Mouse (Mus musculus) embryonic stem cell, embryonic (primary cell): ENCODE results near the gene Tpp2.

ENCODE experiments used
- CTCF ChIA-PET, 4 experiments: fragments of 300-600 bp in 2 of 4; fragments of 350-600 bp in 2 of 4; sonication (Branson Sonifier 250); formaldehyde crosslinking; loops; one replicate each; lab custom pipeline; 2022; ENCODE audit warnings: inconsistent platforms in 2 of 4; lab: Charles Lee
- POLR2A ChIA-PET, 4 experiments: fragments of 300-600 bp in 2 of 4; fragments of 350-600 bp in 2 of 4; sonication (Branson Sonifier 250); formaldehyde crosslinking; loops; one replicate each; lab custom pipeline; 2022; ENCODE audit warnings: antibody characterized with exemption in 4 of 4, inconsistent platforms in 1 of 4; lab: Charles Lee

The Tpp2 gene

DNA sequence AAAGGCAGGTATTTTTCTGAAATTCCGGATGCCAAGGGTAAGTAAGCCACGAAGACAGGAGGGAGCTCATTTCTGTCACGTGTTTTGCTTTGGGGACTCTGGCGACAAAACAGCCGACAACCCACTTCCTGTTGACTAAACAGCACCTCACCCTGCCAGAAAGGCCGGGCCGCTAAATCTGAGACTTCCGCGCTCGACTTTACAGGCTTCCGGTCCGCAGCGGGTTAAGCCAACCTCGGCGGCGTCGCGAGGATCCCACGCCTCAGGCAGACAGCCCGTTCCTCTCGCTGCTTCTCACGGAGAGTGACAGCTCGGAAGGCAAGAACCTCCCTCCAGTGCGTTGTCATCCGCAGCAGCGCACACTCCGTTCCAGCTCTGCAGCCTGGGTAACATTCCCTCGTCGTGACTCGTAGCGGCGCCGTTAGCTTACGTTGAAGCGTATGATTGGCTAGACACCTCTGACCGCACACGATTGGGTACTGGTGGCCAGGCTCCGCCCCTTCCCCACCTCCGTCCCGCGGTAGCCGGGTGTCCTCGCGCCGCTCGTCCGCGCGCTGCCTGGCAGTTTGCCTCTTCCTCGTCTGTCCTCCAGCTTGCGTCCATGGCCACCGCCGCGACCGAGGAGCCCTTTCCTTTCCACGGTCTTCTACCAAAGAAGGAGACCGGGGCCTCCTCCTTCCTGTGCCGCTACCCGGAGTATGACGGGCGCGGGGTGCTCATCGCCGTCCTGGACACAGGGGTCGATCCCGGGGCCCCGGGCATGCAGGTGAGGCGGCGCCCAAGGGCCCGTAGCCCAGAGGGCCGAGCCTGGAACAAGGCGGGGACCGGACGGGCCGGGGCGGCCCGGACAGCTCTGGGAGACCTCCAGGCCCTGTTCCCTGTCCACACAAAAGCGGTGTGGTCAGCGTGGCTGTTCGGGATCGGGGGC is at the start of gene Tpp2:
Gene Tpp2 (plus strand): TSS at position 160 of the 928 bp plus-strand sequence.
- POLR2A ChIA-PET, result interaction anchor here (0.6 to 2.5 kb wide), 62 partner anchors 8 to 835 kb away, joined by 3 to 53 read pairs (median 4); partner anchors contain the start of genes Tex30 (in 3 of the 4), Uxs1 (in 3 of the 4), Bivm (in 2 of the 4) and Kdelc1 (in 2 of the 4)

DNA sequence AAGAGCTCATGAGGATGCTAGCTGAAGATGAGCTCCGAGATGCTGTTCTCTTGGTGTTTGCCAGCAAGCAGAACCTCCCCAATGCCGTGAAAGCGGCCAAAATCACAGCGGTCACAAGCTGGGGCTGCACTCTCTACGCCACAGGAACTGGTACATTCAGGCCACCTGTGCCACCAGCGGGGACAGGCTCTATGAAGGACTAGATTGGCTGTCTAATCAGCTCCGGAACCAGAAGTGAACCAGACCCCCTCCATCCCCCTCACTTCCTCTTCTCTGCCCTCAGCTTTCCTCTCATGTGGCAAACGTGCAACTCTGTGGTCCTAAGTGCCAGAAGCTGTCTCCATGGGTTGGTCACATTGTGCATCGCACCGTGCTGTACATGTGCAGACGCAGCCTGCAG is 45.1 kb upstream of the Tpp2 start:
- ChIA-PET CTCF (interaction anchor here in 1 of 4 experiments (1.0 kb wide), 1 partner anchor 11 kb away, joined by 3 read pairs; no protein-coding TSS in a partner anchor), POLR2A (interaction anchor here in 2 of 4 experiments (0.9 to 1.4 kb wide), 3 partner anchors 10 to 214 kb away, joined by 3 to 5 read pairs (median 3); partner anchors contain the start of genes Tex30 (in 1 of the 2) and Tpp2 (in 1 of the 2))

More for the DNA sequence above, at the start of gene Tpp2:
- CTCF ChIA-PET, result interaction anchor here in 3 of 4 experiments (0.9 to 1.6 kb wide), 3 partner anchors 34 to 794 kb away, joined by 3 to 7 read pairs (median 3); no protein-coding TSS in a partner anchor

DNA sequence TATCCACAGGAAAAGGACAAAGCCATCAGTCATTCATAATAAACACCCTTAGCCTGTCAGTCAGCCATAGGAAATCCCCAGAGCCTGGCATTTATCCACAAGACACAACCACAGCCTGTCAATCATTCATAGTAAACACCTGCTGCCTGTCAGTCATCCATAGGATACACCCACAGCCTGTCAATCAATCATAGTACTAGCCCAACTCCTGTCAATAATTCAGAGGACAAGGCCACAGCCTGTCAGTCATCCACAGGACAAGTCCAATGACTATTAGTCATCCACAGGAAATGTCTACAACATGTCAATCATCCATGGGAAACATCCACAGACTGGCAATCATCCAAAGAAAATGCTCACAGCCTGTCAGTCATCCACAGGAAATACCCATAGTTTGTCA is 37.7 kb upstream of the Tpp2 start:
- ChIA-PET POLR2A (interaction anchor here in 1 of 4 experiments (0.6 kb wide), 1 partner anchor 60 kb away, joined by 3 read pairs; no protein-coding TSS in a partner anchor), CTCF (no interaction called here)

DNA sequence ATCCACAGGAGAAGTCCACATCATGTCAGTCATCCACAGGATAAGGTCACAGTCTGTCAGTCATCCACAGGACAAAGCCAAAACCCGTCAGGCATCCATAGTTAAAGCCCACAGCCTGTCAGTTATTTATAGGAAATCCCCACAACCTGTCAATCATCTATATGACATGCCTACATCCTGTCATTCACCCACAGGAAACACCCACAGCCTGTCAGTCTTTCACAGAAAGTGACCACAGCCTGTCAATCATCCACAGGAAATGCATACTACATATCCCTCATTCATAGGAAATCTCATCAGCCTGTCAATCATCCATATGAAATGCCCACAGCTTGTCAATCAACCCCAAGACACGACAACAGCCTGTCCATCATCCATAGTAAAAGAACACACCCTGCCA is 36.3 kb upstream of the Tpp2 start:
- ChIA-PET POLR2A (no interaction called here), CTCF (no interaction called here)

DNA sequence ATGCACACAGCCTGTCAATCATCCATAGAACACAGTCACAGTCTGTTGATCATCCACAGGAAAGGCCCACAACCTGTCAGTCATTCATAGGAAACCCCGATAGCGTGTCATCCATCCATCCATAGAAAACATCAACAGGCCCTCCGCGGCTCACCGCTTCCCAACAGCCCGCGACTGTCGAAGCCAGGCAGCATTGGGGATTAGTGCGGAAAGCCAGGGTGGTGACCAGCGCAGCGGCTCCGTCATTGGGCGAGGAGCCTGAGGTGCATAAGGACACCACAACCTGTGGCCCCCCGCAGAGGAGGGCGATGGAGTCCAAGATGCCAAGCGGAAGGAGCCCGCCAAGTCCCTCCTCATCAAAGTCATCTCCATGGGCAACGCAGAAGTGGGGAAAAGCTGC is 35.5 kb upstream of the Tpp2 start:
- POLR2A ChIA-PET, result interaction anchor here in 1 of 4 experiments (1.7 kb wide), 1 partner anchor 10 kb away, joined by 5 read pairs; no protein-coding TSS in a partner anchor

DNA sequence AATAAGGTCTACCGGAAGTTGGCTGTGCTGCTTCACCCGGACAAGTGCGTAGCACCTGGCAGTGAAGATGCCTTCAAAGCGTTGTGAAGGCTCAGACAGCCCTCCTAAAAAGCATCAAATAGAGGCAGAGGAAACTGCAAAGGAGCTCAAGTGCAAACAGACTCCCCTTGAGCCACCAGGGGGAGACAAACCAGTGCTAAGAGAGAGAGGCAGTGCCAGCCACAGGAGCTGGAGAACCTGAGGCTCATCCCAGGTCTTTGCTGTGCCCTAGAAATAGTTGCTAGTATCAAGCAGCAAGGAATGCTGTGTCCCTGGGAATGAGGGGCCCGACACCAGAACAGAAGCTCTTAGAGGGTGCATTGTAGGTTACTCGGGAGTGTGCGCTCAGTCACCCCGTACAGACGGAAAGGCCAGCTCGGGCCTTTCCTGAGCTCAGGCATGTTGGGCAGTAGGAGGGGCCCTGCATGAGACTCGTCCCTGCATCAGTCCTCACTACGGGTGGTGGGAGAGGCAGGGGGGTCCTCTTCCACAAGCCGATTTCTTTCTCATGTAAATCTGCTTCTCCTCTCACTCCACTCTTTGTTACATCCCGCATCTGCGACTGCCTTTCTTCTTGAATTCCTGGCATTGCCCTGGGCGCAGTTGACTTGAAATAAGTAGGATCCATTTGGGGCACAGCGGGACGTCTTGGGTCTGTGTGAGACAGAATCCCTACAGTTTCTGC is 34.3 kb upstream of the Tpp2 start:
- POLR2A ChIA-PET, result interaction anchor here in 3 of 4 experiments (0.6 to 1.9 kb wide), 15 partner anchors 9 to 246 kb away, joined by 3 to 16 read pairs (median 4); partner anchors contain the start of genes Tpp2 (in 3 of the 3) and Tex30 (in 1 of the 3)
- CTCF ChIA-PET, result interaction anchor here (0.6 to 1.9 kb wide), 34 partner anchors 8 to 248 kb away, joined by 3 to 19 read pairs (median 4); partner anchors contain the start of genes Tpp2 (in 2 of the 4) and Uxs1 (in 2 of the 4)

More for the DNA sequence above, 35.5 kb upstream of the Tpp2 start:
- CTCF ChIA-PET, result interaction anchor here in 2 of 4 experiments (1.4 to 1.9 kb wide), 3 partner anchors 7 to 144 kb away, joined by 3 to 19 read pairs (median 9); no protein-coding TSS in a partner anchor

DNA sequence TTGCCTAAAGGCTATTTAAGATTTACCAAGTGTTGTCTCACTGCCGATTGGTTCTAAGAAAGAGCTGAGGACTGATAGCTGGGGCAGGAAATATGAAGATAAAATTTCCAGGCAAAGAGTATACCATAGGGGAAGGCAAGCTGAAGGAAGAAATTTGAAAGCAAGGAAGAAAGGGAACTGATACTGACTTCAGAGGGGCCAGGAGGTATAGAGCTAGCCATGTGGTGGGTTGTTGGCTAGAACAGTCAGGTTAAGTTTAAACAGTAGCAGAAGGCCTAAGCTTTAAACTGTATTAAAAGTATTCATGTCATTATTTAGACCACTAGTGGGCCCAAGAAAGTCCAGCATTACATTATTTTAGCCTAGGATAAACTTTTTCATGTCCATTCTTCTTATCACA is 31.0 kb upstream of the Tpp2 start:
- CTCF ChIA-PET, result interaction anchor here in 2 of 4 experiments (1.1 to 1.4 kb wide), 2 partner anchors 27 to 162 kb away, joined by 3 read pairs; no protein-coding TSS in a partner anchor

DNA sequence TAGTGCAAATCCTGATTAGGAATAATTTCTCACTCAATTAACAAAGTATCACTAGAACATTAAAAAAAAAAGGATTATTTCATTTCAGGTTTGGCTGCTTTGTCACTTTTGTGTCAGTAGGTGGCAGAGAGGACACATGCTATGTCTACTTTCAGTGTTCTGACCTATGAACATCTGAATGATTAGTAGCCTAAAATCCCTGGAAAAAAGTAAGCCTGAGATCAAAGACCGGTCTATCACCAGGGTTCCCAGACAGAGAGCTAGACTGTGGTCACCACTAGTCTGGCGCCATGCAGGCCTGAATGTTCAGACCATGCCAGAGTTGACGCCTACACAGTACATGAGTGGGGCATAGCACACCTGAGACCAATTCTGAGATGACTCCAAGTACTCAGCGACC is 30.6 kb upstream of the Tpp2 start:
- ChIA-PET CTCF (interaction anchor here in 1 of 4 experiments (1.4 kb wide), 1 partner anchor 161 kb away, joined by 3 read pairs; no protein-coding TSS in a partner anchor), POLR2A (interaction anchor here in 1 of 4 experiments (1.0 to 2.4 kb wide), 3 partner anchors 31 to 199 kb away, joined by 3 to 7 read pairs (median 7); partner anchors contain the start of genes Tex30 and Tpp2)

More for the DNA sequence above, 31.0 kb upstream of the Tpp2 start:
- POLR2A ChIA-PET, result interaction anchor here in 1 of 4 experiments (1.0 to 2.4 kb wide), 4 partner anchors 31 to 200 kb away, joined by 3 to 7 read pairs (median 6); partner anchors contain the start of genes Tex30 and Tpp2

DNA sequence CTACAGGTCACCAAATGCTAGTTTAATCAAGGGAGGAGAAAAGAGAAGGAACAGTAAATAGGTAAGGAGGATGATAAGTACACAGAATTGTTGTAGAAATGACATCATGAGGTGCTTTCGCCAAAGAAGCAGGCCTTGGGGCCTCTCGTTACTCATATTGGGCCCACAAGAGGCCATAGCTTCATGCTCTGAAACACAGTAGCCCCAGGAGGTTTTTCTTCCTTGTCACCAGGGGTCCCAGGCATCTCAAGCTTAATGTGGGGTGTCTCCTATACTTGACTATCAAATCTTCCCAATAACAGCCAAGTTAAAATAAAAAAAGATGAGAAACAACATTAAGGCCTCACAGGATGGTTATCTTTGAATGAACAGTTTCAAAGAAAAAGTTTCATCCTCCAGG is 18.0 kb upstream of the Tpp2 start:
- POLR2A ChIA-PET, result interaction anchor here in 1 of 4 experiments (0.7 kb wide), 1 partner anchor 18 kb away, joined by 3 read pairs; the partner anchor contains the start of gene Tpp2
- CTCF ChIA-PET, result no interaction called here

DNA sequence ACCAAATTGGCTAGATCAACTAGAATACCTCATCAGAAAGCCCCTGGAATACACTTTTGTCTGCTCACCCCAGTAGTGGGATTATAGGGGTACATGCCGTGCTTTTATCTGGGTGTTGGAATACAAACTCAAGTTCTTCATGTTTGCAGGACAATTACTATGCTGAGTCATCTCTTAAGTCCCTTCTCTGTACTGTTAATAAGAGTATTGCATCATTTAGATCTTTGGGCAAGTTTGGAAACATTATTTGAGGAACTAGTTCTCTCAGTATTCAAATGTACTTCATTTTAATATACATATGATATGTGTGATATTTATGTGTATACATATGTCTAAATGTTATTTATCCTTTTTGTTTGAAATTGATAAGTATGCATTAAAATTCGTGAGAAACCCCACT is 16.6 kb upstream of the Tpp2 start:
- CTCF ChIA-PET, result no interaction called here
- POLR2A ChIA-PET, result no interaction called here

DNA sequence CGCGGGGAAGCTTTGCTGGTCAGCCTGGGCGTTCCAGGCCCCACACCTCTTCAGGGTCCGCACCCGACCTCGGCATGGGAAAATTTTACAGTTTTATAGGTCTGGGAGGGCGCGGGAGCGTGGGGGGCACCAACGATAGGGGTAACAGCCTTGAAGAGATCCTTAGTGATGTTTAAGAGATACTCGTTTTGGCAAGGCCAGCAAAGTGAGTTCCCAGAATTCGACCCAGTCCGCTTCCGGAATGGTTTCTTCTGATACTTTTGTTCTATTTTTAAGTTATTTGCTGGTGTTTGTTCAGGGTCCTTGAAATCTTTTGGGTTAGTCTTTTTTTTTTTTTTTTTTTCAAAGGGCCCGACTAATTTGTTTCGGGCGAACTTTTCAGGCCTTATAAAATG is 966 bp downstream of the Tpp2 start:
- ChIA-PET CTCF (interaction anchor here in 2 of 4 experiments (0.9 to 1.6 kb wide), 2 partner anchors 35 to 795 kb away, joined by 3 to 7 read pairs; no protein-coding TSS in a partner anchor), POLR2A (interaction anchor here in 3 of 4 experiments (0.7 to 2.5 kb wide), 23 partner anchors 9 to 233 kb away, joined by 3 to 53 read pairs (median 6); partner anchors contain the start of gene Tex30 (in 1 of the 3))

DNA sequence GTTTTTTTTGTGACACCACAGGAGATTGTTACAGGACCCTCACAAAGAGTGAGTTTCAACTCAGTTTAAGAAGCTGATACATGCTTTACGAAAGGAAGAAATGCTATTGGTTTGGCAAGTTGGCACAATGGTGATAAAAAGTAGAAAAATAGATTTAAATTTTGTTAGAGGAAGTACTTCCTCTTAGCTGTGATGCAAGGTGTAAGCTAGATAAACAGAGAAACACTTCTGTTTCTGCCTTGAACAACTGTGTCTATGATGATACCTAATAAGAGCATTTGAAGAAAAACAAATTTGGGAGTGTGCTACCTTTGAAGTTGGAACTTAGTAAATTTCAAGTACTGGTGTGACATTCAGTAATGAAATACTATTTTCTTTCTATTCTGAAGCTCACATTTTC is 5.9 kb downstream of the Tpp2 start:
- ChIA-PET CTCF (no interaction called here), POLR2A (interaction anchor here in 1 of 4 experiments (1.0 to 1.6 kb wide), 3 partner anchors 8 to 163 kb away, joined by 3 to 9 read pairs (median 3); partner anchors contain the start of gene Tex30)

DNA sequence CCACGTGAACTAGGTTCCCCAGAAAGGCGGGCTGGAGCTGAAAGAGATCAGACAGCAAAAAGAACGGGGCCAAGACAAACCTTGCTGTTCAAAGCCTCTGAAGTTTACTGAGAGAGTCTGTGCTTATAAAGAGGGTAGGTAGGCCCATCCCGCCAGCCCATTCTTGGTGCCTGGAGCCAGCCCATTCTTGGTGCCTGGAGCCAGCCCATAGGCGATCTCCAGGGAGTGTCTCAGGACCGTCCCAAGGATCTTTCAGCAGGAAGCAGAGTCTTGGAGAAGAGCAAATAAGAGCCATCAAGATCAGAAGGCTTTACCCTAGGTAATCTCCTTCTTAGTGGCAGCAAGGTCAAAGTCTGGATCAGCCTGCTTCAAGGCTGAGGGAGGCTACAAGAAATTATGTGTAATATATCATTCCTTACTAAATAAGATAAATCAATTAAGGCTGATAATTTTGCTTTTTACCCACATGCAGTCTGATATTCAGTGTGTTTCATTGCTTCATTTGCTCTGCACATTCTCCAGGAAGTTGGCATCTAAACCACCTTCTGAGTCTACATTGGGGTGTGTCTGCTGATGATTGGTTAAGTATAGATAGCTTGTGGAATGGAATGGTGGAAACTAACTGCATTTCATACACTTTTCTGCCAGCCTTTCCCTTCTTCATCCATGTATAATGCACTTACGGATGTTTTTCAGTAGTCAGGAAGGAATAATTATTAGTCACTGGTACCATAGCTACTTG is 8.2 kb downstream of the Tpp2 start:
- ChIA-PET CTCF (no interaction called here), POLR2A (interaction anchor here in 2 of 4 experiments (5.6 to 7.0 kb wide), 2 partner anchors 8 kb away, joined by 50 to 53 read pairs; partner anchors contain the start of gene Tpp2 (in 2 of the 2))

DNA sequence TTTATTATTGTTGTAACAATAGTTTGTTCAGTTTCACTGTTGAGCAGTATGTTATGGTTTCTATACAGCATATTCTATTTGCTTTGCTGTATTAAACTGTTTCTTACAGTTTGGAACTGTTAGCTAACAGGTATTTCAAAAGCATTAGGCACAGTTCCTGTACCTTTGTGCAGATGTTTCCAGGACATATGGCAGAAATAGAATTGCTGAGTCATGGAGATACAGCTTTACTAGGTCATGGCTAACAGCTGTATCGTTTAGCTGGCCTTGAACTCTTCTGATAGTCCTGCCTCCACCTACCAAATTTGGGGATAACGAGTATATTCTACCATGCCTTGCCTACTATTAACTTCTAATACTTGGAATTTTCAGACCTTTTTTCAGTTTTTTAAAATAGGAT is 9.4 kb downstream of the Tpp2 start:
- CTCF ChIA-PET, result interaction anchor here in 1 of 4 experiments (1.1 kb wide), 1 partner anchor 44 kb away, joined by 3 read pairs; no protein-coding TSS in a partner anchor
- POLR2A ChIA-PET, result interaction anchor here in 3 of 4 experiments (0.8 to 7.0 kb wide), 3 partner anchors 9 to 31 kb away, joined by 3 to 53 read pairs (median 50); partner anchors contain the start of gene Tpp2 (in 2 of the 3)

DNA sequence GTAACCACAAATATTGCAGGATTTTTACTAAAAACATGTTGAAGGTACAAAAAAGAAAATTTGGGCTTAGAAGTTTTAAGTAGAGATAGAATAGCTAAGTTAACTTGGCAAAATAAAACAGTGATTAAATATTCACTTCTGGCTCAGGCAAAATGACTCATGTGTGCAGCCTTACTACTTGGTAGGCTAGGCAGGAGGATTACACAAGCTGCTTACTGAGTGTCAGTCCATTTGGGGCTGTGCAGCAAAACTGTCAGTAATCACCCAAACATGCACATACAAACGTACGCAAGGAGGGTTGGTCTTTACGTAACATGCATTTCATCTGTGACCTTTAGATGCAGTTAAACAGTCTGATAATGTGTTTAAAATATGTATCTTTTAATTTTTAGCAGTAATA is 20.2 kb downstream of the Tpp2 start:
- ChIA-PET POLR2A (interaction anchor here in 2 of 4 experiments (0.6 to 1.9 kb wide), 4 partner anchors 8 to 20 kb away, joined by 3 to 5 read pairs (median 4); partner anchors contain the start of gene Tpp2 (in 1 of the 2)), CTCF (no interaction called here)

DNA sequence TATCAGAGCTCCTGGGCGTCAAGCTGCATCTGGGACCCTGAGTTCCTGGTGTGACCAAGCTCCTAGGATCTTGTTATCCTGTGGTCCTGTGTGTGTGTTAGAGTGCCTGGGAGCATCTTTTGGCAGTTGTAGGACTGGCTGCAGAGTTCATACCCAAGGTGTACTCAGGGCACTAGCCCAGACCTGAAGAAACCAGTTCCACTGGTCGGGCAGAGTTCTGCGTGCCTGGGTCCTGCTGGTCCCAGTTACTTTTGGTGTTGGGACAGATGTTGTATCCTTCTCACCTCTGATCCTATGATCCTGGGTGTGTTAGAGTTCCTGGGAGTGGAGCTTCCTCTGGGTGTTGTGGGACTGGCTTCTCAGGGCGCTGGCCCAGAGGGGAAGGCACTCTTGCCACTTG is 30.9 kb downstream of the Tpp2 start:
- ChIA-PET POLR2A (interaction anchor here in 1 of 4 experiments (0.6 kb wide), 2 partner anchors 43 to 864 kb away, joined by 3 to 5 read pairs; no protein-coding TSS in a partner anchor), CTCF (interaction anchor here in 1 of 4 experiments (0.6 kb wide), 1 partner anchor 220 kb away, joined by 3 read pairs; no protein-coding TSS in a partner anchor)
